21 mouse cellular contexts compared by ENCODE assay signal in the genomic region with DNA sequence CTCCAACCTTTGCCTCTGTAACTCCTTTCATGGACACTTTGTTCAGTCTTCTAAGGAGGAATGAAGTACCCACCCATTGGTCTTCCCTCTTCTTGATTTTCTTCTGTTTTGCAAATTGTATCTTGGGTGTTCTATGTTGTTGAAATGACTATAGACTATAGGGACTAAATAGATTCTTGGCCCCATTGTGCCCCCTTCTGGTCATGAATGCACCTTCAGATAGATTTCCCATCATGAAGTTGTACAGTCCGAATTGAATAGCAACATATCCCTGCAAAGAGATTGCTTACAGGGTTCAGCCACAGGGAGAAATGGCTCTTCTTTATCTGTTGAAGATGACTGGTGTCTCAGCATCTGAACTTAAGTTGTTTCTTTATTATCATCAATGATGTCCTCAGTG.
DNase-seq lines count a peak whose midpoint lies in the region; ATAC-seq and TF ChIP-seq lines count a peak whose summit lies in the region.
"Had no signal": no experiment of that assay in that cellular context is flagged by ENCODE, and none has a peak within 500 bp of the region (broad histone marks: within the 10 kb centered on the region; RNA-seq: fewer than 3 reads in every experiment).

No protein-coding gene starts in this region.

- no peaks in the 10 kb centered on the region for H3K36me3 ChIP-seq in thymus, adult 2 months (ENCODE audit: control insufficient read depth, insufficient read depth, low read length)
- no peaks in the 10 kb centered on the region for H3K36me3 ChIP-seq in splenic B cell, adult 2 months (ENCODE audit: control insufficient read depth, insufficient read depth, low read length, poor library complexity, severe bottlenecking)
- no peaks in the 10 kb centered on the region for H3K36me3 ChIP-seq in forebrain, embryonic 13.5 days (ENCODE audit: poor library complexity, severe bottlenecking)
- H3K36me3 ChIP-seq: embryonic facial prominence, embryonic 12.5 days; G1E; heart, embryonic 10.5 days; hindbrain, embryonic 12.5 days had no signal

- ATAC-seq in CD4-positive, CD25-positive, alpha-beta regulatory T cell, adult 4 months, result peak; percentile 54
- no peak for ATAC-seq in forebrain, embryonic 13.5 days
- ATAC-seq: forebrain, embryonic 16.5 days; hindbrain, embryonic 16.5 days had no signal

- TF ChIP-seq CTCF in thymus, adult 2 months (IDR thresholded peaks at IDR 0.05; ENCODE audit: borderline replicate concordance, control insufficient read depth, extremely low read depth, insufficient read depth, low read length, poor library complexity), result no peak

- 73% methylated on average over 1 of the region's 1 CpGs for WGBS in thymus, adult 2 months
- 65% methylated on average over 1 of the region's 1 CpGs for WGBS in forebrain, embryonic 13.5 days

- H3K27ac ChIP-seq in thymus, adult 2 months (ENCODE audit: control insufficient read depth, insufficient read depth, low read length), result no peak overlapping the region
- no peak overlapping the region for H3K27ac ChIP-seq in forebrain, embryonic 13.5 days
- H3K27ac ChIP-seq: embryonic facial prominence, embryonic 12.5 days; heart, embryonic 10.5 days; hindbrain, embryonic 12.5 days had no signal

- H3K9ac ChIP-seq in forebrain, embryonic 13.5 days, result no peak overlapping the region
- H3K9ac ChIP-seq: embryonic facial prominence, embryonic 12.5 days; hindbrain, embryonic 12.5 days had no signal

- DNase-seq in thymus, adult 2 months, result peak; percentile 7
- no peak for DNase-seq in thymus, adult 18-20 months
- peak; percentile 40 for DNase-seq in induced T-regulatory cell, adult 2 months (ENCODE audit: low read depth)
- peak; percentile 28 for DNase-seq in splenic B cell, adult 2 months (ENCODE audit: low read depth, low spot score)
- DNase-seq in adrenal gland, adult 18-20 months (ENCODE audit: low spot score in 2 of 2), result no peak
- DNase-seq in layer of hippocampus, adult 8-10 months (ENCODE audit: low spot score in 2 of 2), result no peak
- DNase-seq: adrenal gland, postnatal 25 days; cerebellum, adult 2 months; cerebellum, postnatal 10 days; gastrocnemius, postnatal 10 days; heart, adult 18-20 months; heart, postnatal 10 days; heart, postnatal 4 days had no signal

- no peak for TF ChIP-seq POLR2A in thymus, adult 2 months (IDR thresholded peaks at IDR 0.05; ENCODE audit: control insufficient read depth, extremely low read depth, insufficient read depth, low read length, poor library complexity)

- H3K27me3 ChIP-seq in thymus, adult 2 months (ENCODE audit: control insufficient read depth, insufficient read depth, low read length), result no peaks in the 10 kb centered on the region
- no peaks in the 10 kb centered on the region for H3K27me3 ChIP-seq in splenic B cell, adult 2 months (ENCODE audit: control insufficient read depth, insufficient read depth, low read length, poor library complexity, severe bottlenecking)
- H3K27me3 ChIP-seq in forebrain, embryonic 13.5 days, result no peaks in the 10 kb centered on the region
- H3K27me3 ChIP-seq: embryonic facial prominence, embryonic 12.5 days; hindbrain, embryonic 12.5 days had no signal

- peaks cover 41% of the 10 kb centered on the region for H3K9me3 ChIP-seq in forebrain, embryonic 13.5 days (replicated peaks)
- H3K9me3 ChIP-seq: G1E had no signal

- H3K4me3 ChIP-seq in thymus, adult 2 months (ENCODE audit: control insufficient read depth, insufficient read depth, low read length), result no peak overlapping the region
- H3K4me3 ChIP-seq in forebrain, embryonic 13.5 days, result no peak overlapping the region
- H3K4me3 ChIP-seq: embryonic facial prominence, embryonic 12.5 days; heart, embryonic 10.5 days; hindbrain, embryonic 12.5 days had no signal

- H3K4me1 ChIP-seq in thymus, adult 2 months (replicated peaks; ENCODE audit: control insufficient read depth, insufficient read depth, low read length), result no peaks in the 10 kb centered on the region
- no peaks in the 10 kb centered on the region for H3K4me1 ChIP-seq in forebrain, embryonic 13.5 days
- H3K4me1 ChIP-seq: embryonic facial prominence, embryonic 12.5 days; heart, embryonic 10.5 days; hindbrain, embryonic 12.5 days had no signal

- no peak overlapping the region for H3K4me2 ChIP-seq in forebrain, embryonic 13.5 days
- H3K4me2 ChIP-seq: embryonic facial prominence, embryonic 12.5 days; hindbrain, embryonic 12.5 days had no signal

Comparison
In these comparisons a context has a peak if more than half of its experiments do, and no peak if none do; other contexts are left out.
1. DNase-seq: peak in thymus, adult 2 months (single experiment), induced T-regulatory cell, adult 2 months (single experiment) and splenic B cell, adult 2 months (single experiment); none in thymus, adult 18-20 months (0 of 2), adrenal gland, adult 18-20 months (0 of 2) and layer of hippocampus, adult 8-10 months (0 of 2).